Mouse (Mus musculus): Measurements from ENCODE around the gene Parl. TPM values are rescaled to one million over a fixed set of nuclear protein-coding genes. Genes with fewer than 3 reads are reported as not detected.

Gene Parl
- total RNA-seq (2021), result 10 to 100 TPM; 53.2 to 59.2 TPM
- long read RNA-seq, experiment 1, transcript Parl-201 (10 exons, 1,348 nt), result major isoform, 28 of 32 reads
- long read RNA-seq, experiment 1, partial matches to known transcripts, result 1 of 32 reads
- long read RNA-seq, experiment 1, other reads (novel, unspliced or antisense), result 2 of 32 reads
- long read RNA-seq, experiment 2, transcript Parl-201 (10 exons, 1,348 nt), result major isoform, 17 of 20 reads
- long read RNA-seq, experiment 2, partial matches to known transcripts, result 1 of 20 reads
- long read RNA-seq, experiment 2, other reads (novel, unspliced or antisense), result 2 of 20 reads

GRCm38 (mm10) chr16:20301770-20302649 lies at the start of gene Parl:
TSS of gene Parl (minus strand) at chr16:20302387.
- peak; percentile 81 for TF ChIP-seq CTCF (IDR thresholded peaks at IDR 0.05)
- intact Hi-C loops (cut with DNase I), result loop anchor here (1.0 to 10.0 kb wide), 3 partner anchors 89 to 580 kb away; no protein-coding TSS in a partner anchor

GRCm38 (mm10) chr16:20345464-20345863 lies 43.3 kb upstream of the Parl start:
- TF ChIP-seq CTCF (IDR thresholded peaks at IDR 0.05), result no peak
- intact Hi-C loops (cut with DNase I), result no loop called here
- Histone ChIP-seq H3K27ac (no peak overlapping the region; the same call in 1 of the 2 replicates), H3K4me3 (no peak overlapping the region)
- no peak for DNase-seq (ENCODE audit: extremely low spot score in 1 of 2, low spot score in 2 of 2)

More at GRCm38 (mm10) chr16:20301770-20302649, at the start of gene Parl:
- peak; percentile 76 to 79 for DNase-seq (ENCODE audit: extremely low spot score in 1 of 2, low spot score in 2 of 2)
- Histone ChIP-seq H3K27ac (peak within 1 kb of the TSS; percentile 64), H3K4me3 (peak within 1 kb of the TSS; percentile 81)

- Histone ChIP-seq H3K27ac (peak overlapping the region; percentile 29; the same call in 1 of the 2 replicates), H3K4me3 (no peak overlapping the region)
- intact Hi-C loops (cut with DNase I), result no loop called here
- DNase-seq (ENCODE audit: extremely low spot score in 1 of 2, low spot score in 2 of 2), result peak; percentile 54 to 55
- TF ChIP-seq CTCF (IDR thresholded peaks at IDR 0.05), result no peak
These were observed 36.4 kb upstream of the Parl start for GRCm38 (mm10) chr16:20338616-20339015.

- Histone ChIP-seq H3K27ac (no peak overlapping the region), H3K4me3 (no peak overlapping the region)
- no peak for TF ChIP-seq CTCF (IDR thresholded peaks at IDR 0.05)
- no peak for DNase-seq (ENCODE audit: extremely low spot score in 1 of 2, low spot score in 2 of 2)
- intact Hi-C loops (cut with DNase I), result no loop called here
These were observed 32.7 kb upstream of the Parl start for GRCm38 (mm10) chr16:20334918-20335317.

- intact Hi-C loops (cut with DNase I), result no loop called here
- no peak for DNase-seq (ENCODE audit: extremely low spot score in 1 of 2, low spot score in 2 of 2)
- no peak for TF ChIP-seq CTCF (IDR thresholded peaks at IDR 0.05)
- Histone ChIP-seq H3K27ac (no peak overlapping the region), H3K4me3 (no peak overlapping the region)
These were observed 26.1 kb upstream of the Parl start for GRCm38 (mm10) chr16:20328306-20328705.

- no peak for TF ChIP-seq CTCF (IDR thresholded peaks at IDR 0.05)
- intact Hi-C loops (cut with DNase I), result no loop called here
- H3K27ac ChIP-seq, result no peak within 1 kb of the TSS
- no peak for DNase-seq (ENCODE audit: extremely low spot score in 1 of 2, low spot score in 2 of 2)
- H3K4me3 ChIP-seq, result no peak within 1 kb of the TSS
These were observed 23.1 kb upstream of the Parl start, which contains the start of gene Cyp2ab1 for GRCm38 (mm10) chr16:20325286-20325685. TSS of gene Cyp2ab1 (minus strand) at chr16:20325404.

GRCm38 (mm10) chr16:20323907-20324306 lies 21.7 kb upstream of the Parl start:
- Histone ChIP-seq H3K4me3 (no peak overlapping the region), H3K27ac (no peak overlapping the region)
- intact Hi-C loops (cut with DNase I), result no loop called here
- TF ChIP-seq CTCF (IDR thresholded peaks at IDR 0.05), result no peak
- no peak for DNase-seq (ENCODE audit: extremely low spot score in 1 of 2, low spot score in 2 of 2)

GRCm38 (mm10) chr16:20322274-20322673 lies 20.1 kb upstream of the Parl start:
- intact Hi-C loops (cut with DNase I), result no loop called here
- no peak; the same call in 1 of the 2 replicates for TF ChIP-seq CTCF (IDR thresholded peaks at IDR 0.05)
- no peak for DNase-seq (ENCODE audit: extremely low spot score in 1 of 2, low spot score in 2 of 2)
- Histone ChIP-seq H3K4me3 (no peak overlapping the region), H3K27ac (no peak overlapping the region)

- H3K4me3 ChIP-seq, result no peak overlapping the region
These were observed 14.6 kb upstream of the Parl start for GRCm38 (mm10) chr16:20316770-20317169.

GRCm38 (mm10) chr16:20315266-20315665 lies 13.1 kb upstream of the Parl start:
- intact Hi-C loops (cut with DNase I), result no loop called here
- Histone ChIP-seq H3K27ac (no peak overlapping the region), H3K4me3 (no peak overlapping the region)
- DNase-seq (ENCODE audit: extremely low spot score in 1 of 2, low spot score in 2 of 2), result no peak
- TF ChIP-seq CTCF (IDR thresholded peaks at IDR 0.05), result no peak

More at GRCm38 (mm10) chr16:20316770-20317169, 14.6 kb upstream of the Parl start:
- intact Hi-C loops (cut with DNase I), result no loop called here
- H3K27ac ChIP-seq, result no peak overlapping the region
- DNase-seq (ENCODE audit: extremely low spot score in 1 of 2, low spot score in 2 of 2), result no peak
- no peak for TF ChIP-seq CTCF (IDR thresholded peaks at IDR 0.05)

GRCm38 (mm10) chr16:20312272-20312671 lies 10.1 kb upstream of the Parl start:
- intact Hi-C loops (cut with DNase I), result no loop called here
- Histone ChIP-seq H3K4me3 (no peak overlapping the region), H3K27ac (no peak overlapping the region)
- DNase-seq (ENCODE audit: extremely low spot score in 1 of 2, low spot score in 2 of 2), result no peak
- no peak for TF ChIP-seq CTCF (IDR thresholded peaks at IDR 0.05)

GRCm38 (mm10) chr16:20300076-20300475 lies 2.1 kb downstream of the Parl start:
- no peak for TF ChIP-seq CTCF (IDR thresholded peaks at IDR 0.05)
- no peak overlapping the region for H3K4me3 ChIP-seq
- no peak for DNase-seq (ENCODE audit: extremely low spot score in 1 of 2, low spot score in 2 of 2)
- intact Hi-C loops (cut with DNase I), result loop anchor here (5.0 to 10.0 kb wide), 2 partner anchors 185 to 578 kb away; no protein-coding TSS in a partner anchor
- H3K27ac ChIP-seq, result no peak overlapping the region

Data from left cerebral cortex, adult 2 months (tissue).